Mouse (Mus musculus) layer of hippocampus, adult 2 months (tissue): ENCODE data around the gene Spag17. TPM values are rescaled to one million over a fixed set of nuclear protein-coding genes. Genes with fewer than 3 reads are reported as not detected.

Experiments
- DNase-seq, 2 experiments: peaks; one replicate each; pipeline ENCODE4 v3.0.0; 2022; ENCODE audit warnings: low spot score in 2 of 2
- H3K27ac ChIP-seq: fragments of 200-600 bp; 2 replicates; pipeline ENCODE4 v1.8.1; 2022
- H3K4me3 ChIP-seq: fragments of 200-600 bp; 2 replicates; pipeline ENCODE4 v1.8.1; 2022; ENCODE audit warnings: mild to moderate bottlenecking
- CTCF ChIP-seq: fragments of 200-600 bp; conservative IDR thresholded peaks from 2 replicates; pipeline ENCODE4 v1.8.1; 2022; ENCODE audit warnings: antibody characterized with exemption, mild to moderate bottlenecking, moderate library complexity
- total RNA-seq, 2 experiments: library from RNA; stranded (reverse); gene quantifications; 2 replicates each; pipeline ENCODE4 v1.2.3; 2021

Spag17 gene
- total RNA-seq, 2 experiments from 2014 or later = 0.36 to 0.59 TPM

GRCm38 (mm10) chr3:99922944-99923343 is 37.7 kb downstream of the Spag17 start:
- Histone ChIP-seq H3K27ac (no peak overlapping the region), H3K4me3 (no peak overlapping the region)
- TF ChIP-seq CTCF = peak; percentile 60
- no peak for DNase-seq

GRCm38 (mm10) chr3:99930920-99931620 is 45.9 kb downstream of the Spag17 start:
- Histone ChIP-seq H3K27ac (no peak overlapping the region), H3K4me3 (no peak overlapping the region)
- no peak for DNase-seq
- TF ChIP-seq CTCF = no peak

- H3K4me3 ChIP-seq = no peak overlapping the region
- H3K27ac ChIP-seq = no peak overlapping the region
- peak; percentile 72 for TF ChIP-seq CTCF
- no peak for DNase-seq
Observed at GRCm38 (mm10) chr3:99936159-99936558, 51.0 kb downstream of the Spag17 start.

- peak; percentile 37 to 63 for DNase-seq
- Histone ChIP-seq H3K27ac (no peak overlapping the region), H3K4me3 (no peak overlapping the region)
- TF ChIP-seq CTCF = peak; percentile 83
Observed at GRCm38 (mm10) chr3:99938611-99939286, 53.5 kb downstream of the Spag17 start.

GRCm38 (mm10) chr3:99945171-99945570 is 60.0 kb downstream of the Spag17 start:
- Histone ChIP-seq H3K27ac (no peak overlapping the region), H3K4me3 (no peak overlapping the region)
- no peak for TF ChIP-seq CTCF
- no peak for DNase-seq

GRCm38 (mm10) chr3:99954039-99954602 is 68.9 kb downstream of the Spag17 start:
- Histone ChIP-seq H3K4me3 (no peak overlapping the region), H3K27ac (no peak overlapping the region)
- no peak for TF ChIP-seq CTCF
- DNase-seq = no peak

- Histone ChIP-seq H3K27ac (no peak overlapping the region), H3K4me3 (no peak overlapping the region)
- DNase-seq = no peak
- TF ChIP-seq CTCF = no peak
Observed at GRCm38 (mm10) chr3:99956517-99956916, 71.3 kb downstream of the Spag17 start.

GRCm38 (mm10) chr3:99959805-99960485 is 74.7 kb downstream of the Spag17 start:
- no peak for TF ChIP-seq CTCF
- Histone ChIP-seq H3K27ac (no peak overlapping the region), H3K4me3 (no peak overlapping the region)
- no peak for DNase-seq

- Histone ChIP-seq H3K4me3 (no peak overlapping the region), H3K27ac (no peak overlapping the region)
- TF ChIP-seq CTCF = no peak
- DNase-seq = no peak
Observed at GRCm38 (mm10) chr3:99964345-99964744, 79.1 kb downstream of the Spag17 start.

GRCm38 (mm10) chr3:99965863-99966262 is 80.7 kb downstream of the Spag17 start:
- H3K27ac ChIP-seq = no peak overlapping the region
- TF ChIP-seq CTCF = no peak
- no peak overlapping the region for H3K4me3 ChIP-seq
- DNase-seq = no peak

GRCm38 (mm10) chr3:99966285-99966684 is 81.1 kb downstream of the Spag17 start:
- no peak overlapping the region for H3K27ac ChIP-seq
- TF ChIP-seq CTCF = no peak
- DNase-seq = no peak
- H3K4me3 ChIP-seq = no peak overlapping the region

- DNase-seq = no peak
- Histone ChIP-seq H3K4me3 (no peak overlapping the region), H3K27ac (no peak overlapping the region)
- no peak for TF ChIP-seq CTCF
Observed at GRCm38 (mm10) chr3:99970766-99971165, 85.6 kb downstream of the Spag17 start.

- no peak overlapping the region for H3K27ac ChIP-seq
- H3K4me3 ChIP-seq = no peak overlapping the region
- no peak for DNase-seq
- no peak for TF ChIP-seq CTCF
Observed at GRCm38 (mm10) chr3:99981046-99981445, 95.8 kb downstream of the Spag17 start.
